Mouse (Mus musculus) kidney, adult 9 months (tissue): ENCODE results near the gene Bik.
"Not testable (repeated sequence)": the region's sequence is repeated elsewhere in the genome, so short reads cannot be mapped to it uniquely, and the experiment has no call there.

Source experiments
- DNase-seq: peaks from one replicate; pipeline ENCODE4 v3.0.0; 2022

The Bik gene

GRCm38 (mm10) chr15:83526424-83527091 is at the start of gene Bik:
Gene Bik, plus strand, starts transcription at chr15:83526862.
- peak; percentile 71 for DNase-seq

GRCm38 (mm10) chr15:83478096-83478495 is 48.6 kb upstream of the Bik start:
- peak; percentile 59 for DNase-seq

GRCm38 (mm10) chr15:83479818-83480217 is 46.8 kb upstream of the Bik start:
- no peak for DNase-seq

GRCm38 (mm10) chr15:83481236-83481780 is 45.4 kb upstream of the Bik start:
- no peak for DNase-seq

GRCm38 (mm10) chr15:83482645-83483224 is 43.9 kb upstream of the Bik start:
- DNase-seq = no peak

- peak; percentile 55 for DNase-seq
These were observed 43.2 kb upstream of the Bik start for GRCm38 (mm10) chr15:83483482-83483881.

- no peak for DNase-seq
These were observed 42.4 kb upstream of the Bik start for GRCm38 (mm10) chr15:83484311-83484710.

- DNase-seq = no peak
These were observed 39.1 kb upstream of the Bik start for GRCm38 (mm10) chr15:83487477-83488115.

GRCm38 (mm10) chr15:83489471-83489870 is 37.2 kb upstream of the Bik start:
- DNase-seq = no peak

- DNase-seq = no peak
These were observed 34.8 kb upstream of the Bik start for GRCm38 (mm10) chr15:83491891-83492290.

- DNase-seq = no peak
These were observed 32.6 kb upstream of the Bik start for GRCm38 (mm10) chr15:83493856-83494571.

GRCm38 (mm10) chr15:83494572-83494920 is 32.1 kb upstream of the Bik start:
- no peak for DNase-seq

- no peak for DNase-seq
These were observed 31.5 kb upstream of the Bik start for GRCm38 (mm10) chr15:83495195-83495594.

- no peak for DNase-seq
These were observed 30.8 kb upstream of the Bik start for GRCm38 (mm10) chr15:83495787-83496367.

GRCm38 (mm10) chr15:83497299-83497698 is 29.4 kb upstream of the Bik start:
- DNase-seq = no peak

- DNase-seq = no peak
These were observed 27.4 kb upstream of the Bik start for GRCm38 (mm10) chr15:83499211-83499755.

GRCm38 (mm10) chr15:83500352-83500751 is 26.3 kb upstream of the Bik start:
- peak; percentile 56 for DNase-seq

GRCm38 (mm10) chr15:83501483-83501882 is 25.2 kb upstream of the Bik start:
- not testable (repeated sequence) for DNase-seq

GRCm38 (mm10) chr15:83509950-83510804 is 16.5 kb upstream of the Bik start:
- no peak for DNase-seq

- DNase-seq = peak; percentile 98
These were observed 15.8 kb upstream of the Bik start, which contains the start of gene Ttll1 for GRCm38 (mm10) chr15:83510805-83511405. Gene Ttll1, minus strand, starts transcription at chr15:83510893.
